Mouse (Mus musculus) liver, adult 2 months (tissue): ENCODE measurements at regions not wholly inside any gene's neighbourhood (a gene's known extent, or its start where the extent isn't known, plus 50 kb on each side); places are given as distances from the start of the nearest gene placed in this dataset.

ENCODE experiments used
- CTCF ChIP-seq: fragments of 200-500 bp; IDR thresholded peaks from 2 replicates; pipeline ENCODE4 v1.5.1; 2011; ENCODE audit warnings: low read depth, low read length, control low read depth
- POLR2A ChIP-seq: fragments of 200-500 bp; IDR thresholded peaks from 2 replicates; pipeline ENCODE4 v1.6.1; 2011; ENCODE audit warnings: low read length, control low read depth; ENCODE audit not compliant: insufficient read depth; ENCODE audit errors: extremely low read depth

- TF ChIP-seq CTCF (no peak), POLR2A (no peak)
Observed at GRCm38 (mm10) chr16:12811088-12811487, 298.4 kb upstream of the Ercc4 start.
